Mouse (Mus musculus) hindbrain, embryonic 15.5 days (tissue): ENCODE results near the gene Gpr83. TPM values are rescaled to one million over a fixed set of nuclear protein-coding genes. Genes with fewer than 3 reads are reported as not detected.

Experiments
- ATAC-seq: fragments of 200-750 bp; cut with Nextera tagmentation; 2 replicates; pipeline ENCODE4 v1.8.0; 2017; ENCODE audit warnings: low read depth, moderate number of reproducible peaks, moderate TSS enrichment; ENCODE audit not compliant: low FRiP score
- H3K27ac ChIP-seq: fragments of 300-500 bp; sonication (generic); replicated peaks from 2 replicates; pipeline ENCODE4 v1.5.1; 2015; ENCODE audit warnings: mild to moderate bottlenecking, inconsistent platforms
- H3K27me3 ChIP-seq: fragments of 300-500 bp; sonication (generic); 2 replicates; pipeline ENCODE4 v1.6.1; 2015; ENCODE audit warnings: control low read depth, inconsistent platforms
- H3K36me3 ChIP-seq: fragments of 300-500 bp; sonication (generic); 2 replicates; pipeline ENCODE4 v1.6.1; 2015; ENCODE audit warnings: control low read depth, inconsistent platforms
- H3K4me1 ChIP-seq: fragments of 300-500 bp; sonication (generic); replicated peaks from 2 replicates; pipeline ENCODE4 v1.6.1; 2015; ENCODE audit warnings: control low read depth, inconsistent platforms
- H3K4me2 ChIP-seq: fragments of 300-500 bp; sonication (generic); 2 replicates; pipeline ENCODE4 v1.6.1; 2015; ENCODE audit warnings: moderate library complexity, mild to moderate bottlenecking, inconsistent platforms
- H3K4me3 ChIP-seq: fragments of 300-500 bp; sonication (generic); 2 replicates; pipeline ENCODE4 v1.5.1; 2015; ENCODE audit warnings: mild to moderate bottlenecking, inconsistent platforms
- H3K9ac ChIP-seq: fragments of 300-500 bp; sonication (generic); 2 replicates; pipeline ENCODE4 v1.6.1; 2015; ENCODE audit warnings: inconsistent platforms
- H3K9me3 ChIP-seq: fragments of 300-500 bp; sonication (generic); 2 replicates; pipeline ENCODE4 v1.6.1; 2016; ENCODE audit warnings: control low read depth, inconsistent platforms
- WGBS: fragments of 180-500 bp; shearing (Covaris S2); methylation state at CpG from one replicate; pipeline ENCODE4 v1.1.7; 2015; 5-methylcytosine and 5-hydroxymethylcytosine counted together
- polyA plus RNA-seq: library from polyadenylated mRNA; unstranded; fragments of >200 nt; fragmentation: Nextera tagmentation; extraction: Ambion mirVana; gene quantifications from 2 replicates; pipeline ENCODE4 v1.2.1, GENCODE M21; 2015

Gpr83 gene
- polyA plus RNA-seq, 1 experiment from 2014 or later, result 1.6 TPM

DNA sequence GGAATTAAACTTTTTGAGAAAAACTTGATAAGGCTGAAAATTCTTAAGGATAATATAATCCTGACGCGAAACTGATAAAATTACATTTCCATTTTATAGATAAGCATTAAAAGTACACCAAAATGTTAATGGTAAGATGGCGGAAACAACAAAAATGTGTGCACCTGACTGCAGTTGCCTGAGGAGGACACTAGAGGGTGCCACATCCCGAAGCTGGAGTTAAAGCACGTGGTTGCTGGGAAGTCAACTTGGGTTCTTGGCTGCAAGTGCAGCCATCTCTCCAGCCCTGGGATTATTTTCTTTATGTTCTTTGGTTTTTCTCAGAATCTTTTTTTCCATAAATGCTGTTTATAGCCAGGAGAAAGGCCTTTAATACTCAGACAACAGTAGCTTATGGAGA lies 13.6 kb upstream of the Gpr83 start:
- Histone ChIP-seq H3K27me3 (no peaks in the 10 kb centered on the region), H3K4me3 (no peak overlapping the region), H3K9ac (no peak overlapping the region), H3K27ac (no peak overlapping the region), H3K4me1 (peaks cover 3% of the 10 kb centered on the region; the same call in 1 of the 2 replicates), H3K36me3 (no peaks in the 10 kb centered on the region), H3K4me2 (no peak overlapping the region), H3K9me3 (0 out of 2 replicates have a peak, but pooled peaks cover 2% of the 10 kb centered on the region)
- WGBS, result 52% methylated on average over 5 of the region's 5 CpGs
- no peak for ATAC-seq

GRCm38 (mm10) chr9:14848267-14848935 lies 11.6 kb upstream of the Gpr83 start:
- 57% methylated on average over 1 of the region's 1 CpGs for WGBS
- Histone ChIP-seq H3K4me2 (no peak overlapping the region), H3K9ac (no peak overlapping the region), H3K4me1 (no peaks in the 10 kb centered on the region), H3K27me3 (no peaks in the 10 kb centered on the region), H3K36me3 (no peaks in the 10 kb centered on the region), H3K27ac (no peak overlapping the region), H3K9me3 (0 out of 2 replicates have a peak, but pooled peaks cover 7% of the 10 kb centered on the region), H3K4me3 (no peak overlapping the region)
- ATAC-seq, result no peak

- H3K27me3 ChIP-seq, result peaks cover 17% of the 10 kb centered on the region
- no peaks in the 10 kb centered on the region for H3K36me3 ChIP-seq
- 61% methylated on average over 4 of the region's 4 CpGs for WGBS
- no peak overlapping the region for H3K9ac ChIP-seq
- no peaks in the 10 kb centered on the region; the same call in 1 of the 2 replicates for H3K4me1 ChIP-seq
- ATAC-seq, result 0 out of 2 replicates have a peak, but pooled peaks have one; percentile 27
- 0 out of 2 replicates have a peak, but pooled peaks cover 7% of the 10 kb centered on the region for H3K9me3 ChIP-seq
- H3K27ac ChIP-seq, result no peak overlapping the region
- no peak overlapping the region for H3K4me3 ChIP-seq
- H3K4me2 ChIP-seq, result no peak overlapping the region
These were observed 5.4 kb upstream of the Gpr83 start for GRCm38 (mm10) chr9:14854585-14854984.

- no peaks in the 10 kb centered on the region for H3K9me3 ChIP-seq
- no peak for ATAC-seq
- no peak overlapping the region for H3K27ac ChIP-seq
- H3K4me2 ChIP-seq, result no peak overlapping the region
- 45% methylated on average over 4 of the region's 4 CpGs for WGBS
- H3K36me3 ChIP-seq, result no peaks in the 10 kb centered on the region
- peaks cover 7% of the 10 kb centered on the region for H3K4me1 ChIP-seq
- H3K9ac ChIP-seq, result no peak overlapping the region
- H3K27me3 ChIP-seq, result peaks cover 30% of the 10 kb centered on the region
- no peak overlapping the region for H3K4me3 ChIP-seq
These were observed 2.9 kb upstream of the Gpr83 start for GRCm38 (mm10) chr9:14856922-14857654.

GRCm38 (mm10) chr9:14858170-14858706 lies 1.8 kb upstream of the Gpr83 start:
- no peak for ATAC-seq
- H3K4me1 ChIP-seq, result peaks cover 7% of the 10 kb centered on the region
- H3K27me3 ChIP-seq, result peaks cover 30% of the 10 kb centered on the region
- no peak overlapping the region for H3K4me2 ChIP-seq
- no peak overlapping the region for H3K27ac ChIP-seq
- H3K9me3 ChIP-seq, result no peaks in the 10 kb centered on the region
- no peak overlapping the region for H3K4me3 ChIP-seq
- WGBS, result 67% methylated on average over 7 of the region's 7 CpGs
- no peaks in the 10 kb centered on the region for H3K36me3 ChIP-seq
- no peak overlapping the region for H3K9ac ChIP-seq

GRCm38 (mm10) chr9:14858782-14859181 lies 1.2 kb upstream of the Gpr83 start:
- Histone ChIP-seq H3K4me1 (peaks cover 7% of the 10 kb centered on the region), H3K27ac (no peak overlapping the region), H3K36me3 (no peaks in the 10 kb centered on the region), H3K4me3 (no peak overlapping the region), H3K9me3 (no peaks in the 10 kb centered on the region), H3K9ac (no peak overlapping the region), H3K4me2 (no peak overlapping the region), H3K27me3 (peaks cover 30% of the 10 kb centered on the region)
- no peak for ATAC-seq
- WGBS, result 85% methylated on average over 3 of the region's 3 CpGs

DNA sequence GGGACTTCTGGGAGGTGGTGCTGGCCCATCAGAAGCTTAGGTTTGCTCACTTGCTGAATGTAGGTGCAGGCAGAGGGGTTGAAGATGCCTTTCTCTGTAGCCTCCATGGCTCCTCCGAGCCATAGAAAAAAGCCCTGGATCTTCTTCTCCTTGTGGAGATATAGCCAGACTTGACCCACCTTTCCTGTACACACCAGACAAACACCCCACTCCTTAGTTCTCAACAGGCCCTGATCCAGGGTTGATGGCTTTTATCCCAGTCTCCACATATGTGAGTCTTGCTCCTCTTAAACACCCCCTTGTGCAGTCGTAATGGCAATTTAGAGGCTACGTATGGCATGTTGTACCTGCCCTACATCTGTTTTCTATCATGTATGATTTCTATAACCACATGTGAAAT lies 3.1 kb downstream of the Gpr83 start:
- no peak for ATAC-seq
- Histone ChIP-seq H3K27ac (no peak overlapping the region), H3K9me3 (no peaks in the 10 kb centered on the region), H3K27me3 (peaks cover 25% of the 10 kb centered on the region), H3K36me3 (no peaks in the 10 kb centered on the region), H3K4me1 (peaks cover 7% of the 10 kb centered on the region), H3K9ac (no peak overlapping the region), H3K4me2 (no peak overlapping the region), H3K4me3 (no peak overlapping the region)
- 91% methylated on average over 3 of the region's 3 CpGs for WGBS

- Histone ChIP-seq H3K4me1 (peaks cover 7% of the 10 kb centered on the region), H3K27ac (no peak overlapping the region), H3K27me3 (peaks cover 14% of the 10 kb centered on the region), H3K9ac (no peak overlapping the region), H3K9me3 (no peaks in the 10 kb centered on the region), H3K4me3 (no peak overlapping the region), H3K36me3 (no peaks in the 10 kb centered on the region), H3K4me2 (no peak overlapping the region)
- no peak for ATAC-seq
- 83% methylated on average over 9 of the region's 9 CpGs for WGBS
These were observed 4.7 kb downstream of the Gpr83 start for GRCm38 (mm10) chr9:14864726-14865125.

GRCm38 (mm10) chr9:14866957-14867356 lies 6.9 kb downstream of the Gpr83 start:
- no peaks in the 10 kb centered on the region for H3K27me3 ChIP-seq

GRCm38 (mm10) chr9:14868326-14868725 lies 8.3 kb downstream of the Gpr83 start:
- ATAC-seq, result no peak
- 94% methylated on average over 8 of the region's 8 CpGs for WGBS
- peaks cover 15% of the 10 kb centered on the region for H3K4me1 ChIP-seq

More at GRCm38 (mm10) chr9:14866957-14867356, 6.9 kb downstream of the Gpr83 start:
- WGBS, result 26% methylated on average over 7 of the region's 7 CpGs
- ATAC-seq, result peak; percentile 50; the same call in 1 of the 2 replicates
- H3K9ac ChIP-seq, result no peak overlapping the region
- H3K9me3 ChIP-seq, result no peaks in the 10 kb centered on the region
- no peak overlapping the region for H3K4me2 ChIP-seq
- no peak overlapping the region for H3K4me3 ChIP-seq
- peaks cover 4% of the 10 kb centered on the region; the same call in 1 of the 2 replicates for H3K4me1 ChIP-seq
- no peak overlapping the region for H3K27ac ChIP-seq
- H3K36me3 ChIP-seq, result no peaks in the 10 kb centered on the region

DNA sequence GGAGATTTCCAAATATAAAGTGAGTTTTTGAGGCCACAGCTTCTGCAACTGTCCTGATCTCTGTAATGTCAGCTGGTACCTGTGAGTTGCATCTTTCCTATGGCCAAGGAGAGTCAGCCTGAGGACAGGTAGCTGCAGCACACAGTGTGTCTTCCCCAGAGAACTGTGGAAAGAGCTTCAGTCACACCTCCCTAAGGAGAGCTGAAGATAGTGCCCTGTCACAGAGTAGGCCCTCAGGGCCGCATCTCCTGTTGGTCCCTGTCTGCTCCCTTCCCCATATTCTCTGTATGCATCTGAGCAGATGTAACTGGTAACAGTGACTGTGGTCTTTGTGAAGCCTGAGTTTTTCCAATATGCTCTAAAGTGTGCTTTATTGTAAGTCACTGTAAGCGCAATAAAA lies 10.4 kb downstream of the Gpr83 start:
- Histone ChIP-seq H3K9ac (no peak overlapping the region), H3K27ac (no peak overlapping the region), H3K27me3 (no peaks in the 10 kb centered on the region), H3K36me3 (no peaks in the 10 kb centered on the region), H3K4me2 (no peak overlapping the region), H3K4me3 (no peak overlapping the region), H3K4me1 (peaks cover 15% of the 10 kb centered on the region), H3K9me3 (no peaks in the 10 kb centered on the region)
- WGBS, result 91% methylated on average over 2 of the region's 2 CpGs
- no peak for ATAC-seq

More at GRCm38 (mm10) chr9:14868326-14868725, 8.3 kb downstream of the Gpr83 start:
- no peaks in the 10 kb centered on the region for H3K9me3 ChIP-seq
- no peak overlapping the region for H3K9ac ChIP-seq
- no peak overlapping the region for H3K27ac ChIP-seq
- no peak overlapping the region for H3K4me3 ChIP-seq
- H3K27me3 ChIP-seq, result no peaks in the 10 kb centered on the region
- H3K4me2 ChIP-seq, result no peak overlapping the region
- H3K36me3 ChIP-seq, result no peaks in the 10 kb centered on the region

GRCm38 (mm10) chr9:14870802-14871201 lies 10.8 kb downstream of the Gpr83 start:
- ATAC-seq, result no peak
- Histone ChIP-seq H3K36me3 (no peaks in the 10 kb centered on the region), H3K27ac (no peak overlapping the region), H3K4me2 (no peak overlapping the region), H3K9ac (no peak overlapping the region), H3K9me3 (no peaks in the 10 kb centered on the region), H3K4me1 (peaks cover 15% of the 10 kb centered on the region), H3K4me3 (no peak overlapping the region), H3K27me3 (no peaks in the 10 kb centered on the region)
- 91% methylated on average over 10 of the region's 10 CpGs for WGBS
